Mouse (Mus musculus): Measurements from ENCODE around the gene Gm13287. TPM values are rescaled to one million over a fixed set of nuclear protein-coding genes. Genes with fewer than 3 reads are reported as not detected.
"Not testable (repeated sequence)": the region's sequence is repeated elsewhere in the genome, so short reads cannot be mapped to it uniquely, and the experiment has no call there.

The Gm13287 gene
- polyA plus RNA-seq, 1 experiment from 2014 or later = not detected

DNA sequence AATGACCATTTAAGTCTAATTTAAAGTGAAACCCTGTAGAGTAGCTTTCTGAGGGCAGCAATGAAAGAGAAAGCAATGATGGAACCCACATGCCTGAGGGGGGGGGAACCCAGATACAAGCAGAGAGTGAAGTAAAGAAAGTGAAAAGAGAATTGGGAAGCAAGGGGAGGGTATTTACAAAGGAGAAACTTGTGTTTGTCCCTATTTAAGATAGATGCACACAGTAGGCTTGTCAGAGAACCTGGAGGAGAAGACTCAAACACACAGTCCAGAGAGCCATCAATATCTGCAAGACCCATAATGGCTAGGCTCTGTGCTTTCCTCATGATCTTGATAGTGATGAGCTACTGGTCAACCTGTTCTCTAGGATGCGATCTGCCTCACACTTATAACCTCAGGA, 16.6 kb downstream of the Gm13287 start, which contains the start of gene Ifna11:
Gene Ifna11, plus strand, starts transcription at position 301 of the 400 bp plus-strand sequence.
- Histone ChIP-seq H3K36me3 (no peaks in the 10 kb centered on the region), H3K4me2 (replicated peaks) (no peak within 1 kb of the TSS), H3K4me1 (no peaks in the 10 kb centered on the region), H3K9me3 (replicated peaks) (no peaks in the 10 kb centered on the region), H3K9ac (no peak within 1 kb of the TSS), H3K27ac (no peak within 1 kb of the TSS), H3K4me3 (no peak within 1 kb of the TSS), H3K27me3 (no peaks in the 10 kb centered on the region; the same call in 1 of the 2 replicates)
- 92% methylated on average over 1 of the region's 1 CpGs for whole genome bisulfite sequencing
- ATAC-seq (ENCODE audit: low FRiP score) = no peak

DNA sequence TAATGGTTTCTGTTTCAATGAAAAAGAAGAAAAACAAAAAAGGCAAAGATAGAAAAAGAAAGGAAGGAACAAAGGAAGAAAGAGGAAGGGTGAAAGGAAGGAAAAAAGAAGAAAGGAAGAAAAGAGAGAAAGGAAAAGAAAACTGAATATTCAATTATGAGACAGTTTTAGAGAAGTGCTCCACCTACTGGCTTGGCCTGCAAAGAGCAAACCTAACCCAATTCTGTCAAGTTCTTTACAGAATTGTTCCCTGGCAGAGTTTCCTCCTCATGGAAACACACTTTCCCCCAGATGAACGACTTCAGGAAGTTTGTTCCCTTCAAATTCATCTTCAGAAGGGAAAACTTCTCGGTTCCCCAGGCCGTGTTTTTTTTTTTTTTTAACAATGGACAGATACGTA, 19.9 kb downstream of the Gm13287 start:
- Histone ChIP-seq H3K27ac (no peak overlapping the region), H3K9me3 (replicated peaks) (no peaks in the 10 kb centered on the region), H3K4me2 (replicated peaks) (no peak overlapping the region), H3K4me1 (no peaks in the 10 kb centered on the region), H3K36me3 (no peaks in the 10 kb centered on the region), H3K9ac (no peak overlapping the region), H3K4me3 (no peak overlapping the region), H3K27me3 (no peaks in the 10 kb centered on the region)
- no peak for ATAC-seq (ENCODE audit: low FRiP score)
- WGBS = 29% methylated on average over 4 of the region's 4 CpGs

- ATAC-seq (ENCODE audit: low FRiP score); H3K36me3 ChIP-seq; H3K9ac ChIP-seq; H3K9me3 ChIP-seq (replicated peaks); H3K4me3 ChIP-seq; H3K4me2 ChIP-seq (replicated peaks); H3K27ac ChIP-seq; H3K4me1 ChIP-seq; H3K27me3 ChIP-seq: not testable (repeated sequence)
Observed at GRCm38 (mm10) chr4:88827116-88827515, 24.1 kb downstream of the Gm13287 start, which contains the start of gene Ifna6. Ifna6 (plus strand) TSS chr4:88827416.

DNA sequence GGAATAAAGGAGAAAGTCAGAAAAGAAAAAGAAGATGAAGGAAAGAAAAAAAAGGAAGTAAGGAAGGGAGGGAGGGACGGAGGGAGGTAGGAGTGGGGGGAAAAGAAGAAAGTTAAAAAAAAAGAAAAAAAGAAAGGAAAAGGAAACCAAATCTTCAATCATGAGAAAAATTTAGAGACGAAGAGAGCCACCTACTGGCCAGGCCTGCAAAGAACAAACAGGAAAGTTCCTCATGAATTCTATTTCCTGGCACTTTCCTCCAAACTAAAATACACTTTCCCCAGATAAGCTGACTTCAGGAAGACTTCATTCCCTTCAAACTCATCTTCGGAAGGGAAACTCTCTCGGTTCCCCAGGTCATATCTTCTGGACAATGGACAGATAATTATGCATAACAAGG, 27.5 kb downstream of the Gm13287 start:
- H3K27ac ChIP-seq = no peak overlapping the region
- H3K36me3 ChIP-seq = no peaks in the 10 kb centered on the region
- whole genome bisulfite sequencing = 29% methylated on average over 4 of the region's 4 CpGs
- H3K27me3 ChIP-seq = no peaks in the 10 kb centered on the region
- no peak overlapping the region for H3K9ac ChIP-seq
- no peak overlapping the region for H3K4me2 ChIP-seq (replicated peaks)
- no peak for ATAC-seq (ENCODE audit: low FRiP score)
- no peaks in the 10 kb centered on the region for H3K9me3 ChIP-seq (replicated peaks)
- H3K4me3 ChIP-seq = no peak overlapping the region
- H3K4me1 ChIP-seq = no peaks in the 10 kb centered on the region

DNA sequence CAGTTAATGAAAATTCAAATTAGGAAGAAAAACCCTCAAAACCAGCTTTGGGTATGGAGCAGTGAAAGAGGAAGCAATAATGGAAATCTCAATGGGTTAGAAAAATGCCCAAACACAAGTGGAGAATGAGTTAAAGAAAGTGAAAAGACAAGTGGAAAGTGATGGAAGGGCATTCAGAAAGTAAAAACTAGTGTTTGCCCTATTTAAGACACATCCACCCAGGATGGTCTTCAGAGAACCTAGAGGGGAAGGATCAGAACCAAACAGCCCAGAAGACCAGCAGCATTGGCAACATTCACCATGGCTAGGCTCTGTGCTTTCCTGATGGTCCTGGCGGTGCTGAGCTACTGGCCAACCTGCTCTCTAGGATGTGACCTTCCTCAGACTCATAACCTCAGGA, 32.2 kb downstream of the Gm13287 start, which contains the start of gene Ifna5:
Gene Ifna5, plus strand, starts transcription at position 301 of the 400 bp plus-strand sequence.
- ATAC-seq (ENCODE audit: low FRiP score); H3K9me3 ChIP-seq (replicated peaks); H3K27ac ChIP-seq; H3K27me3 ChIP-seq; H3K4me2 ChIP-seq (replicated peaks); H3K9ac ChIP-seq; H3K4me1 ChIP-seq; H3K36me3 ChIP-seq; H3K4me3 ChIP-seq: not testable (repeated sequence)
- WGBS = 50% methylated on average over 1 of the region's 1 CpGs

DNA sequence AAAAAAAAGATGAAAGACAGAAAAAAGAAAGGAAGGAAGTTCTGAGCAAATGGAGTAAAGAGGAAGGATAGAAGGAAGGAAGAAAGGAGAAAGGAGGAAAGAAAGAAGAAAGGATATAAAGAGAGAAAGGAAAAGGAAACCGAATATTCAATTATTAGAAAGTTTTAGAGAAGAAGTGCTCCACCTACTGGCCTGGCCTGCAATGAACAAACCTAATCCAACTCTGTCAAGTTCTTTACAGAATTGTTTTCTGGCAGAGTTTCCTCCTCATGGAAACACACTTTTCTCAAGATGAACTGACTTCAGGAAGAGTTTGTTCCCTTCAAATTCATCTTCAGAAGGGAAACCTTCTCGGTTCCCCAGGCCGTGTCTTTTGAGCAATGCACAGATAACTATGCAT, 35.8 kb downstream of the Gm13287 start:
- Histone ChIP-seq H3K4me1 (no peaks in the 10 kb centered on the region), H3K9ac (no peak overlapping the region), H3K27ac (no peak overlapping the region), H3K4me2 (replicated peaks) (no peak overlapping the region), H3K27me3 (no peaks in the 10 kb centered on the region), H3K36me3 (no peaks in the 10 kb centered on the region), H3K4me3 (no peak overlapping the region), H3K9me3 (replicated peaks) (no peaks in the 10 kb centered on the region)
- ATAC-seq (ENCODE audit: low FRiP score) = no peak
- 53% methylated on average over 3 of the region's 3 CpGs for WGBS

- Histone ChIP-seq H3K4me1 (no peaks in the 10 kb centered on the region), H3K36me3 (no peaks in the 10 kb centered on the region), H3K4me3 (no peak overlapping the region), H3K27me3 (no peaks in the 10 kb centered on the region), H3K4me2 (replicated peaks) (no peak overlapping the region), H3K27ac (no peak overlapping the region), H3K9me3 (replicated peaks) (no peaks in the 10 kb centered on the region), H3K9ac (no peak overlapping the region)
- WGBS = 84% methylated on average over 3 of the region's 3 CpGs
- no peak for ATAC-seq (ENCODE audit: low FRiP score)
Observed at GRCm38 (mm10) chr4:88840058-88840457, 37.0 kb downstream of the Gm13287 start.

DNA sequence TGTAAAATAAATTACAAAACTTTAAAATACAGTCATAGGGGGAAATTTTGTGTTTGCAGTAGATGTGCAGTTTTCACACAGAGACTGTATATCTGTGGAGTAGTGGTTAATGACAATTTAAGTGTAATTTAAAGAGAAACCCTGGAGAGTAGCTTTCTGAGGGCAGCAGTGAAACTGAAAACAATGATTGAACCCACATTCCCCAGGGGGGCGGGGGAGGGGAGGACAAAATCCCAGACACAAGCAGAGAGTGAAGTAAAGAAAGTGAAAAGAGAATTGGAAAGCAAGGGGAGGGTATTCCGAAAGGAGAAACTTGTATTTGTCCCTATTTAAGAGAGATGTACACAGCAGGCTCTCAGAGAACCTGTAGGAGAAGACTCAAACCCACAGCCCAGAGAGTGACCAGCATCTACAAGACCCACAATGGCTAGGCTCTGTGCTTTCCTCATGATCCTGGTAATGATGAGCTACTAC, 38.4 kb downstream of the Gm13287 start, which contains the start of gene Ifna4:
Gene Ifna4, plus strand, starts transcription at position 424 of the 474 bp plus-strand sequence.
- Histone ChIP-seq H3K9ac (no peak within 1 kb of the TSS), H3K4me3 (no peak within 1 kb of the TSS), H3K4me2 (replicated peaks) (no peak within 1 kb of the TSS), H3K36me3 (no peaks in the 10 kb centered on the region), H3K4me1 (no peaks in the 10 kb centered on the region), H3K27me3 (no peaks in the 10 kb centered on the region), H3K27ac (no peak within 1 kb of the TSS), H3K9me3 (replicated peaks) (no peaks in the 10 kb centered on the region)
- WGBS = 26% methylated on average over 2 of the region's 2 CpGs
- ATAC-seq (ENCODE audit: low FRiP score) = no peak

DNA sequence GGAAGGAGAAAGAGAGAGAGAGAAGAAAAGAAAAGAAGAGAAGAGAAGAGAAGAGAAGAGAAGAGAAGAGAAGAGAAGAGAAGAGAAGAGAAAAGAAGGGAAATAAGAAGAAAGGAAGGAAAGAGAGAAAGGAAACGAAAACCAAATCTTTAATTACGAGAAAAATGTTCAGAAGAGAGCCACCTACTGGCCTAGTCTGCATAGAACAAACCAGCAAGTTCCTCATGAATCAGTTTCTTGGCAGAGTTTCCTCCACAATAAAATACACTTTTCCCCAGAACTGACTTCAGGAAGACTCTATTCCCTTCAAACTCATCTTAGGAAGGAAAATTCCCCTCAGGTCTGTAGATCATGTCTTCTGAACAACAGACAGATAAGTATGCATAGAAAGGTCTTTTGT, 42.3 kb downstream of the Gm13287 start:
- no peak overlapping the region for H3K4me2 ChIP-seq (replicated peaks)
- ATAC-seq (ENCODE audit: low FRiP score) = no peak
- WGBS = 70% methylated on average over 2 of the region's 2 CpGs
- no peaks in the 10 kb centered on the region for H3K36me3 ChIP-seq
- no peak overlapping the region for H3K4me3 ChIP-seq
- no peak overlapping the region for H3K27ac ChIP-seq
- H3K9ac ChIP-seq = no peak overlapping the region
- H3K27me3 ChIP-seq = no peaks in the 10 kb centered on the region
- H3K4me1 ChIP-seq = no peaks in the 10 kb centered on the region
- H3K9me3 ChIP-seq (replicated peaks) = no peaks in the 10 kb centered on the region

GRCm38 (mm10) chr4:88849698-88850097, 46.6 kb downstream of the Gm13287 start, which contains the start of gene Ifna1:
Ifna1 (plus strand) TSS chr4:88850087.
- Histone ChIP-seq H3K9ac (no peak within 1 kb of the TSS), H3K4me3 (no peak within 1 kb of the TSS), H3K27me3 (no peaks in the 10 kb centered on the region), H3K27ac (no peak within 1 kb of the TSS), H3K4me2 (replicated peaks) (no peak within 1 kb of the TSS), H3K36me3 (no peaks in the 10 kb centered on the region), H3K9me3 (replicated peaks) (no peaks in the 10 kb centered on the region), H3K4me1 (no peaks in the 10 kb centered on the region)
- no peak for ATAC-seq (ENCODE audit: low FRiP score)
- WGBS = 75% methylated on average over 1 of the region's 1 CpGs

GRCm38 (mm10) chr4:88851026-88851763, 48.1 kb downstream of the Gm13287 start:
- no peak for ATAC-seq (ENCODE audit: low FRiP score)
- 32% methylated on average over 4 of the region's 4 CpGs for WGBS
- Histone ChIP-seq H3K4me1 (no peaks in the 10 kb centered on the region), H3K27me3 (no peaks in the 10 kb centered on the region), H3K36me3 (no peaks in the 10 kb centered on the region), H3K27ac (no peak overlapping the region), H3K4me3 (no peak overlapping the region), H3K9ac (no peak overlapping the region), H3K9me3 (replicated peaks) (no peaks in the 10 kb centered on the region), H3K4me2 (replicated peaks) (no peak overlapping the region)
